Mouse (Mus musculus) frontal cortex, adult (tissue): ENCODE data around the gene Cdca3.
"Not testable (repeated sequence)": the region's sequence is repeated elsewhere in the genome, so short reads cannot be mapped to it uniquely, and the experiment has no call there.

Source experiments
- ATAC-seq: cut with Nextera tagmentation; 2 replicates; pipeline ENCODE4 v1.9.2; 2017; ENCODE audit warnings: mild to moderate bottlenecking, moderate library complexity, mixed read lengths; ENCODE audit not compliant: low TSS enrichment

Gene Cdca3

DNA sequence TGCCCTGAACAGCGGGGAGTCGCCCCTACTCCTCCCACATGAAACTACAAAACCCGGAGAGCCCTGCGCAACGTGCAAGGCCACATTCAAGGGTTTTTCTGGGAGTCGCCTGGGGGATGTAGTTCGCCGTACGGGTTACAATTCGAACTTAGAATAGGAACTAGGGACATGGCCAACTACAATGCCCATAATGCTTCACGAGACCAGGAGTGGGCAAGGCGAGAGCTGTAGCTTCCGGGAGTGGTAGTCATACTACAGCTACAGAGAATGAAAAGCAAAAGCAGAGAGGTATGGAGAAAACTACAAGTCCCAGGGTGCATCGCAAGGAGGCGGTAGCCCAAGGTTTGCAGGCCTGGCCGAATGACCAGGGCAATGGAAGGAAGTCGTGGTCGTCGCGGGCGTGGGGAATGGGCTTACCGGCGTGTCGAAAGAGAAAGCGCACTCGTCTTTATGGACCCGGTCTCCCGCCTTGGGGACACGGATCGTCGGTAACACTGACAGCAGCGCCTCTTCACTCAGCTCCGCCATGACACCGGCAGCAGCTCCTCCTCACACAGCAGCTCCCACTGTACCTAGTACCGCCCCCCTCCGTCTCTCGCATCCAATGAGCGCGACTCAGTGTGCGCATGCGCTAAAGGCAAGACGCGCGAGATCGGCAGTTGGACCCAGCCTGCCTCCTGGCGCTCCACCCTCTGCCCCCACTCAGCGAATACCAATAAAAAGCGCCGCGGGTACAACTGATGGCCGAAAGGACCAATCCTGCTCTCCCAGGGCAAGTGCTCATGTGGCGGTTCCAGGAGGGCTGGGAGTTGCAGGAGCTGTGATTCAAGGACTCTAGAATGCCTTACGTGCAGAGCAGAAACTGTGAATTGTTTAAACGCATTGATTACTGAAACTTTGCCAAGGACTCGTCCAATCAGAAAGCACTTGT is at the start of gene Cdca3, which contains the start of gene Usp5:
Gene Cdca3 (plus strand): TSS at position 680 of the 931 bp plus-strand sequence.
Gene Usp5 (minus strand): TSS at position 617 of the 931 bp plus-strand sequence.
- peak; percentile 83 for ATAC-seq

DNA sequence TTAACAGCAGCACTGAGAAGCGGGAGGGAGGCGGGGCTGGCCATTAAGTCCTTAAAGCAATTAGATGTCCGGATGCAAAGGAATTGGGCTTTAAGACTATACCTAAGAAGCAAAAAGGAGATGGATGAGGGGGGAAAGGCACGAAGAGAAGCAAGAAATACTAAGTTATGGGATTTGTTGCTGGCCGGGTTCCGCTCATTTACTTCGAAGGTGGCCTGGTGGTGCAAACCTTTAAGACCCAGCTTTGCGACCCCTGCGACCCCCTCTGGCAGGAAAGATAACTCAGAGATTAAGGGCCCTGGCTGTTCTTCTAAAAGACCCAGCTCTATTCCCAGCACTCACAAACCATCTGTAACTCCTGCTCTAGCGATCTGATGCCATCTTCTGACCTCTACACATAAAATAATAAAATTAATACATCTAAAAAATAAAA is 49.3 kb upstream of the Cdca3 start:
- ATAC-seq, result no peak

DNA sequence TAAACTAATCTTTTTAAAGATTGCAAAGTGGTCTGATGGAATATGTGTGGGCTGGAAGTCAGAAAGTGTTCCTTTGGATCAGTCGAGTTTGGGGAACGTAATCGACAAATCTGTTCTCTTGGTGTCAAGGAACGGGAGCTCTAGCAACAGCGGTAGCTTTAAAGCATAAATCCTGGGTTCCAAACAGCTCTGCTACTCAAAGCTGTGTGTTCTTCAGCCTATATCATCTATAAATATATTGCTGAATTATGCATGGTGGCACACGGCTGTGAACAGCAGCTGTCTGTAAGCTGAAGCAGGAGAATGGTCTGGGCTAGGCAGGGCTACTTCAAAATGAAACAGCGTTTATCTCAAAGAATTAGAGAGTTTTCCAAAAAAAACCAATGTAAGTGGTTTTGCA is 48.4 kb upstream of the Cdca3 start:
- ATAC-seq, result peak; percentile 80

DNA sequence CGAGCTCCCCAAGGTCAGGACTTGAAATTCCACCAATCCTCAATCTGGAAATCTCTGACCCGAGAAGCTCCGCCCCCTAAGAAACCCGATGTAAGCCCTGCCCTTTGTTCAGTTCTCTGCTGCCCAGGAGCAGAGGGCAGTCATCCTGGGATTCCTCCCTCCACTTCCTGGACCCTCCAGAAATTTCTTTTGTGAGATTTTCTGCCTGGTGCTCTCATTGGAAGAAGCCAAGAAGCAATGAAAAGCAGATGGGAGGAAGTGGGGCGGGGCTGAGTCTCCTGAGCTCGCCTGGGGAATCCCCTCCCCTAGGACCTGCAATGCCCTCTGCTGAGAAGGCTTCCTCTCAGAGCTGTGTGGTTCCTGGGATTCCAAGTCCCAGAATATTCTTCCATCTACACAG is 46.9 kb upstream of the Cdca3 start:
- ATAC-seq, result no peak

DNA sequence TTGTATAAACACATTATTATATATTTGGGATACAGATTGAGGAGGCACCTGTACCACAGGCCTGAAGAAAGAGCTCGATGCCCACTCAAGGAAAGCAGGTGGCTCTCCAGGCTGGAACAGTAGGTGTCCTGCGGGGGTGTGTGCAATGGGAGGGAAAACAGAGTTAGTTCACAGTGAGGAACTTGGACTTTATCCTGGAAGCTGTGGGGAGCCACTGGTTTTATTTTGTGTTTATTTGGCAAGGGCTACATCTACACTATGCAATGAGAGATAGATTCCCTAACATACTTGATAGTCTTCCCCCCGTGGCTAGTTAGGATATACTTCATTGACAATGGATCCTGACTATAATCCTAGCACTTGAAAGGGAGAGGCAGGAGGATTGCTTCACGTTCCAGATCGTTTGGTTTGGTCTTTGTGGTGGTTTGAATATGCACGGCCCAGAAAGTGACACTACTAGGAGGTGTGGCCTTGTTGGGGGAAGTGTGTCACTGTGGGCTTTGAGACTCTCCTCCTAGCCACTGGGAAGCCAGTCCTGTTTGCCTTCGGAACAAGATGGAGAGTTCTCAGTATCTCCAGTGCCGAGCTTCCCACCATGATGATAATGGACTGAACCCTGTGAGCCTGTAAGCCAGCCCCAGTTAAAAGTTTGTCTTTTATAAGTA is 42.5 kb upstream of the Cdca3 start:
- peak; percentile 80 for ATAC-seq

DNA sequence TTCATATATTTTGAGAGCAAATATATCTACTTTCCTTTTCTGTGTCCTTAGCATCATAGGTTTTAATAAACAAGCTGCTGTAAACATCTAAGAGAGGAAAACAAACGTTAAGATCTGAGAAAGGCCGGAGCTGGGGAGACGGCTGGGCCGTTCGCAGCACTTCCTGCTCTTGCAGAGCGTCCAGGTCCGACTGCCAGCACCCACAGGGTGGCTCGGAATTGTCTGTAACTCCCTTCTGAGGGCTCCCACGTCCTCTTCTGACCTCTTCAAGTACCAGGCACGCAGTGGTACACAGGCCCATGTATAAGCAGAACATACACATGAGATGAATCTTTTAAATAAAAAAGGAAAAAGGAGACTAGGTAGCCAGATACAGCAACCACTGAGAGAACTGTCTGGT is 41.6 kb upstream of the Cdca3 start:
- no peak for ATAC-seq

DNA sequence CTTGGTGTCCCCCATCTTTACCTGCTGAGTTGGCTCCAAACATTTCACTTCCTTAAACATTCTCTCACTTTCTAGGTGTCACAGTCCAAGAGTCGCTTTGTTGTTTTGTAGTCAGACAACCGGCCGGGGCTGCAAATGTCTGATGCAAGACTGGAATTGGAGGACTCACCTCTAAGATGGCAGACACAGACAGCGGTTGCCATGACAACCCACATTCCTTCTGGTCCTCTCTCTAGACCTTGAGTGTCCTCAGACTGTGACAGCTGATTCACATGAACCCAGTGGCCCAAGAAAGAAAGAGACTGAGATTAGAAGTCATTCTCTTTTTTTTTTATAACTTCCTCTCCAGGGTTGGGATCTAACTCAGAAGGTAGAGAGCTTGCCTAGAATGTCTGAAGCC is 39.8 kb upstream of the Cdca3 start:
- no peak for ATAC-seq

DNA sequence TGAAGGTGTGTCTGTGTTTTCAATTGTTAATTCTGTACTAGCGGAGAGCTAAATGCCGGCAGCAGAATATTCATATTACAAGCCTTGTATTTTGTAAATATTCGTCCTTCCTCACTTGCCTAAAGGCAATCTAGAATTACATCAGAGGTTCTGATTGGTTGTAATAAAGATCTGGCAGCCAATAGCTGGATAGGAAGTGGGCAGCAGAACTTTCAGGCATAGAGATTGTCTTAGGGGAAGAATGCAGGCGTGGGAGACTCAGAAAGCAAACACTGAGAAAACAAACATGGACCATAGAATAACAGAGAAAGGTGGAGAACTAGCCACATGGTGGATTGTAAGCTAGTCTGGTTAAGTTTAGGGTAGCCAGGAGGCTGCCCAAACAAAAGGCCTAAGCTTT is 39.2 kb upstream of the Cdca3 start:
- no peak for ATAC-seq

DNA sequence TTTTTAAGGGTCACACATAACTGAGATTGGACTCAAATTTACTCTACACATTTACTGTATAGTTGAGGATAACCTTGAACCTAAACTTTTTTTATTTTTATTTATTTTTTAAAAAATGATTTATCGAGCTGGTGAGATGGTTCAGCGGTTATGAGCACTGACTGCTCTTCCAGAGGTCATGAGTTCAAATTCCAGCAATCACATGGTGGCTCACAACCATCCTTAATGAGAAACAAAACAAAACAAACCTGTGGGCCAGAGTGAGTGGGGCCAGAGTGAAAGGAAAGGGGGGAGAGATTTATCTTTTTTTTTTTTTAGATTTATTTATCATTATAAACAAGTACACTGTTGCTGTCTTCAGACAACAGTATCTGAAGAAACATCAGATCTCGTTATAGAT is 37.4 kb upstream of the Cdca3 start:
- no peak for ATAC-seq

DNA sequence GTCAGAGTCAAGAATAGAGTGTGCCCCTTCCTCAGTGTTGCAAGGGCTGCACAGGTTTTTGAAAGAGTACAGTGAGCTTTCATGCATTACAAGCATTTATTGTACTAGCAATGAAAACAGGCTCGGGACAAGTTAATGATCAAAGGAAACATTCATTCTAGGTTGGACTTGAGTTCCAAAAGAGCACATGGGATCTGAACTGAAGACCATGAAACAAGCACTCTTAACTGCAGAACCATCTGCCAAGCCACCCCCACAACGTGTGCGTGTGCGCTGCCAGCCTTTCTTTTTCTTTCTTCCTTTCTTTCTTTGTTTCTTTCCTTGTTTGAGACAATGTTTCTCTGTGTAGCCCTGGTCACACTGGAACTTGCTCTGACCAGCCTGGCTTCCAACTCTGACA is 33.6 kb upstream of the Cdca3 start:
- no peak for ATAC-seq

DNA sequence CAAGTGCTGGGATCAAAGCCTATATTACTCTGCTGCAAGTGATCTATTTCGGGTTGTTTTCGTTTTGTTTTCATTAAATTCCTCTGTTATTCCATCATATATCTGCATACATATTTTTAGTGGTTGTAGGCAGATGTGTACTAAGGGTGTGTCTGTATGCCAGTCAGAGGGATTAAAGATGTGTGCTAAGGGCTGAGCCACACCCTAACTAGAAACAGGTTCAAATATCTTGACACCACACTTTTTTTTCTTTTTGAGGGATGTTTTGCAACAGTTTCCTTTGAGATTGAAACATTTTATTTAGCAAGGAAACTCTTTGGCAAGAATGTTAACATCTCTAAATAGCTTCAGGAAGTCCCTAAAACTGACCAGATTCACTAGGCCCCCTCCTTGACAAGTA is 33.1 kb upstream of the Cdca3 start:
- no peak for ATAC-seq

DNA sequence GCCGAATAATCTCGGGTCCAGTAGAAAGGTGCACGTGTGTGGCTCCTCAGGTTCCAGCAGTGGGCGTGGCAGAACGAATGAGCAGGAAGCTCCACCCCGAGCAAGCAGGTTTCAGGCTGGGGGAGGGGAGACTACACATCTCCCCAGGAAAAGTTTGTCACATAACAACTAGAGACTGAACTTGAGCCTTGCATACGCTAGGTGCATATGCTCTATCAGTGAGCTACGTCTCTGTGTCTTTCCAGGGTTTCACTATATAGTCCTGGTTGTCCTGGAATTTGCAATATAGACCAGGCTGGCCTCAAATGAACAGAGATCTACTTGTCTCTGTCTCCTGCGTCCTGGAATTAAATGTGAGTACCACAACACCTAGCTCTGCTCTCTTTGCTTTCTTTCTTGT is 26.9 kb upstream of the Cdca3 start:
- ATAC-seq, result not testable (repeated sequence)

DNA sequence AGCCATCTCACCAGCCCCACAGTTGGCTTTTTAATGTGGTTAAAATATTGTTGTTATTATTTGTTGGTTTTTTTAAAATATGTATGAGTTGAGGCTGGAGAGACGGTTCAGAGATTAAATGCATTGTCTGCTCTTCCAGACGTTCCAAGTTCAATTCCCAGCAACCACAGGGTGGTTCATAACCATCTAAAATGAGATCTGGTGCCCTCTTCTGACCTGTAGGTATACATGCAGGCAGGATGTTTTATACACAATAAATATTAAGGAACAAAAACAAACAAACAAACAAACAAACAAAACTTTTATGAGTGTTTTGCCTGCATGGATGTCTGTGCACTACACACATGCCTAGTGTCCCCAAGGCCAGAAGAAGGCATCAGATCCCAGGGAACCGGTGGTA is 26.3 kb upstream of the Cdca3 start:
- ATAC-seq, result no peak

DNA sequence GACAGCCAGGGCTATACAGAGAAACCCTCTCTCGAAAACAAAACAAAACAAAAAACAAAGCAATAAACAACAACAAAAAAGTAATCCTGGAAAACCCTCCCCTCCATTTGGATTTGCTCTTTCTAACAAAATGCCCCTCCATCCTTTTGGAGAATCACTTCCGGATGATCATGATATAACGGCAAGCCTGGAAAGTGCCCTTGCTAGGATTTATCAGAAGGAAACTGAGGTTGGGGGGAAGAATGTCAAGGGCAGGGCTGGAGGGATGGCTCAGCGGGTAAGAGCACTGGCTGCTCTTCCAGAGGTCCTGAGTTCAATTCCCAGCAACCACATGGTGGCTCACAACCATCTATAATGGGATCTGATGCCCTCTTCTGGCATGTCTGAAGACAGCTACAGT is 25.7 kb upstream of the Cdca3 start:
- not testable (repeated sequence) for ATAC-seq

DNA sequence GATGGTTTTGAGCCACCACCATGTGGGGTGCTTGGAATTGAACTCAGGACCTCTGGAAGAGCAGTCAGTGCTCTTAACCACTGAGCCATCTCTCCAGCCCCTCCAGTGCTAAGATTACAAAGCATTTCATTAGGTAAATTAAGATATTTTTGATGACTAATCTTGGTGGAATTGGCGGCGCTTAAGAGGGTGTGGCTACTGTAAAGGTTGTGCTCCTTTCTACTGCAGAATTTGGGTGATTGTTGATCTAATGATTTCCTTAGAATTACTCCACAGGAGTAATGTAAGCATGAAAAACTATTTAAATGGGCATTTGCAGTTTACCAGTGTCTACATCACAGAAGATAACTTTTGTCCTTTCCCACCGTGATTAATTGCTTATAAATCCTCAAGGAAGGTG is 25.0 kb upstream of the Cdca3 start:
- no peak for ATAC-seq

DNA sequence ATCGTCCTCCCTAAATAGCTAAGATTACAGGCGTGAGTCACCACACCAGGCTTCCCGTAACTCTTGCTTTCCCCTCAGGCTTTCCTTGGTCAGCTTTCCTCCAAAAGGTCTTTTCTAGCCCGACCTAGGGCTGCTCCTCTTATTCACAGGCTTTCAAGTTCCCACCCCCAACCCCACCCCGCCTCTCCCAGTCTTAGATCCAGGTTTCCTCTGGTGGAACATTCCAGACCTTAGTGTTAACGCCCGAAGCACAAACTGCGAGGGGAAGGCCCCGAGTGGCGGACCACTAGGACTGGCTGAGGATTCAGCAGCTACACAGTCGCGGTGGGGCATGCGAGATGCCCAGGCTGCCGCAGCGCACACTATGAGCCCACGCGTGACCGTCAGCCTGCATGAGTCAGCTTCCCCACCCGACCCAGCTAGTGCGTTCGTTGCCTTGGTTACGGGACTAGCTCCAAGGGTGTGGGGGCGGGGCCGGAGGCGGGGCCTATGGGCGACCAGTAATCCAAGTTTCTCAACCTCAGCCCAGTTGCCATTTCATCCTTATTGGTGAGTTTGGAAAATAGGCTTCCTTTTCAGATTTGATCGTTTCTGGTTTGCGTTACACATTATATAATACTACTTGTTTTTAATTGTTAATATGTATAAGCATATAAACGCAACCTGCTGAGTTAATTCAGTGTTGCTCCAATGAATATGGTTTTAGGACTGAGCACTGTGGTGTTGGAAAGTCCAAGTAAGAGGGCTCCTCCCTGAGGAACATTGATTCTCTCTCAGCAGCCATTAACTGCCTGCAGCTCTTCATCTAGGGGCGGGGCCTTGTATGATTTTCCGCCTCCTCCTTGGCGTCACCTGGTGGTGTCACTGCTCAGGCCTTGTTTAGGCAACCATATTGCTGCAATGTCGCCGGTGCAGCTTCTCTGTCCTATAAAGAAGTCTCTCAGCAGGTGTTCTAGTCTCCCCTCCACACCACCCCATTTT is 23.7 kb upstream of the Cdca3 start:
- peak; percentile 80 for ATAC-seq

DNA sequence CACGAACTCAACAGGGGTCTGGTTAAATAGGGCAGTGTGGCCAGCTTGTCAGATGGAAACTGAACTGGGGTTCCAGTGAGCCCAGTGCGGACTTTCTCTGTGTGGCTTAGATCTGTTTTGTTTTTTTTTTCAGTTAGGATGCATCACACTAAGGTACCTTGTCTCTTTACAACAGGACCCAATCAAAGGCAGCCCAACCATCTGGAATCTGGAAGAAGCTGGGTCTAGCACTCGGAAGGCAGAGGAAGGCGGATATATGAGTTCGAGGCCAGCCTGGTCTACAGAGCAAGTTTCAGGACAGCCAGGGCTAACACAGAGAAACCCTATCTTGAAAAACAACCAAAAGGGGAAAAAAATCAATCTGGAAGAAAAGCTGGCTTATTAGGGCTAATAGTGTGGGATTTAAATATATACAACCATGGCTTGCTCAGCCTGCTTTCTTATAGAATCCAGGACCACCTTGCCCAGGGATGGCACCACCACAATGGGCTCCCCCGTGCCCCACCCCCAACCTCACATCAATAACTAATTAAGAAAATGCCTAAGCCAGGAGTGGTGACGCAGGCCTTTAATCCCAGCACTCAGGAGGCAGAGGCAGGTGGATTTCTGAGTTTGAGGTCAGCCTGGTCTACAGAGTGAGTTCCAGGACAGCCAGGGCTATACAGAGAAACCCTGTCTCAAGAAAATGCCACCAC is 22.8 kb upstream of the Cdca3 start:
- no peak for ATAC-seq

DNA sequence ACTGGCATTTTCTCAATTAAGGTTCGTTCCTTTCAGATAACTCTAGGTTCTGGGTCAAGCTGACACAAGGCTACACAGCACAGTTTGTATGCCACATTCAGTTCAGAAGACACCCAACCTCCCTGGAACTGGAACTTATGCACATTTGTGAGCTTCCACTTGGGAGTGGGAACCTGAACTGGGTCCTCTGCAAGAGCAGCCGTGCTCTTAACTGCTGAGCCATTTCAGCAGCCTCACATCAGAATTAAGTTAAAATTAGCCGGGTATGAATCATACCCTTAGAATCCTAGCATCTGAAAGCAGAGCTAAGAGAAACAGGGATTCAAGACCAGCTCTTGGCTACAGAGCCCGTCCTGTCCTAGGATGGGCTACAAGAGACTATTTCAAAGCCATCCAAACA is 22.0 kb upstream of the Cdca3 start:
- ATAC-seq, result peak; percentile 48

DNA sequence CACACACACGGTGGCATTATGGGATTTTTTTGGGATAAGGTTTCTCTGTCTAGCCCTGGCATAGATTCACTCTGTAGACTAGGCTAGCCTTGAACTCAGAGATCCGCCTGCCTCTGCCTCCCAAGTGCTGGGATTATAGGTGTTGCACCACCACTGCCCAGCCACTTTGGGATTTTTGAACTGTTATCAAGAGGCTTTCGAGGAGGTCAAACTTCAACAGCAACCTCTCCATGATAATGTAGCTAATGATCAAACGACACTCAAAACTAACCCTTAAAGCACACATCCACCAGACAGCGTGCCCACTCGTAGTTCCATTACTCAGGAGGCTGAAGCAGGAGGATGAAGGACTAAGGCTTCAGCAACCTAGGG is 21.4 kb upstream of the Cdca3 start:
- ATAC-seq, result no peak

DNA sequence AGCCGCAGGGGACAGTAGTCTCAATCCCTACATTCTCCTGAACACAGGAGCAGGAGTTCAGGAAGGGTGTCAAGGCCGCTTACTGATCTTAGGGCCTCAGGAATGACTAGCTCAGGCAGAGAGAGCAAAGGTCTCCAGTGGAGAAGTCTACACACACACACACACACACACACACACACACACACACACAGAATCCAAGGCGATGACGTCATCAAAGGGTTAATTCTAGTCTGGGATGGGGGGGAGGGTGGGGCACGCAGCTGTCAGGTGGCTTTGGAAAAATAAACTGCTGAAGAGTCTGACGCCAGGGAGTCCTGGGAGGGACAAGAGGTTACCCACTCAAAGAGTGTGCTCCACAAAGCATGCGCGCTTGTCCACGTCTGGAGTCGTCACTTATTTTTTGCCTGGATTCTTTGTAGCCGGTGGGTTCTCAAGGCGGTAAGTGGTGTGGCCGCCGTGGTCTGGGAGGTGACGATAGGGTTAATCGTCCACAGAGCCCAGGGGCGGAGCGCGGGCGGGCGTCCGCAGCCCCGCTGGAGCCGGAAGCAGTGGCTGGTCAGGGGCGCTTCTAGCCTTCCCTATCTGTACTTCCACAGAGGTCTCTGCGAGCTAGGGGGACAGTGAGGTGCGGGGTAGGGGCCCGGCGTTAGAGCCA is 20.9 kb upstream of the Cdca3 start, which contains the start of gene Spsb2:
Gene Spsb2 (plus strand): TSS at position 304 of the 655 bp plus-strand sequence.
- ATAC-seq, result no peak
